Mouse (Mus musculus): ENCODE results near the gene Treml2.

DNA sequence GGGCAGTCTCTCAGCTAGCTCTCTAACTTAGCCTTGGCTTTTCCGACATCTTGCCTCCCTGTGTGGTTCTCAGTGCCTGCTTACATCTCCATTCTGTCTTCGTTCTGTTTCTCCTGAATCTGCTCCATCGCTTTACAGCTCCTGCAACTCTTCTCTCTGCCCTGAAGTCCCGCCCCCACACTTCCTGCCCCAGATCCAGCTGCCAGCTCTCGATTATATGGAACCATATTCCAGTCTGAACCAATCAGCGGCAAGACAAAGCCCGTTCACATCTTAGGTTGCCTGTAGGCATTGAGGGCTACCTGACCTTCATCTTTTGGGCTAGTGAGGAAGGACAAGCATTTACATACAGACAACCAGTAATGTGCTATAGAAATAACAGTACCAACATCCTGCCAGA is 48.7 kb upstream of the Treml2 start:
- no peak for TF ChIP-seq CTCF (IDR thresholded peaks at IDR 0.05; ENCODE audit: low read depth, low read length)
- no peak for TF ChIP-seq POLR2A (IDR thresholded peaks at IDR 0.05; ENCODE audit: insufficient read depth, low read length)
- no peak for TF ChIP-seq EP300 (IDR thresholded peaks at IDR 0.05; ENCODE audit: insufficient read depth, low read depth, low read length)
